Mouse (Mus musculus) myocyte (in vitro differentiated cells): ENCODE data around the gene Rab5c. TPM values are rescaled to one million over a fixed set of nuclear protein-coding genes. Genes with fewer than 3 reads are reported as not detected.

ENCODE experiments used
- H3K27me3 ChIP-seq: one replicate; pipeline ENCODE4 v1.6.1; 2011; ENCODE audit not compliant: control insufficient read depth, insufficient read depth, insufficient read length
- H3K36me3 ChIP-seq: one replicate; pipeline ENCODE4 v1.6.1; 2011; ENCODE audit not compliant: control insufficient read depth, insufficient read depth
- H3K4me2 ChIP-seq: one replicate; pipeline ENCODE4 v1.6.1; 2011; ENCODE audit warnings: low read depth, control low read depth
- H3K4me3 ChIP-seq: one replicate; pipeline ENCODE4 v1.5.1; 2011; ENCODE audit warnings: mild to moderate bottlenecking, control low read depth, moderate library complexity
- H3K79me2 ChIP-seq: one replicate; pipeline ENCODE4 v1.6.1; 2011; ENCODE audit not compliant: control insufficient read depth, insufficient read depth
- H3ac ChIP-seq: one replicate; pipeline ENCODE4 v1.6.1; 2011; ENCODE audit not compliant: control insufficient read depth, insufficient read length
- CEBPB ChIP-seq: IDR thresholded peaks from 2 replicates; pipeline ENCODE4 v1.6.1; 2011; ENCODE audit warnings: mild to moderate bottlenecking, moderate library complexity; ENCODE audit not compliant: poor library complexity, insufficient read depth, severe bottlenecking
- E2F4 ChIP-seq: IDR thresholded peaks from one replicate; pipeline ENCODE4 v1.6.1; 2011; ENCODE audit warnings: mild to moderate bottlenecking, control low read depth, moderate library complexity; ENCODE audit not compliant: insufficient read depth
- MAX ChIP-seq: IDR thresholded peaks from one replicate; pipeline ENCODE4 v1.6.1; 2011; ENCODE audit warnings: low read depth, mild to moderate bottlenecking, control low read depth
- MYOD1 ChIP-seq, 3 experiments: IDR thresholded peaks; one replicate each; pipeline ENCODE4 v1.6.1; 2011; ENCODE audit warnings: control low read depth in 2 of 3, low read depth in 2 of 3, mild to moderate bottlenecking in 2 of 3, moderate library complexity in 1 of 3; ENCODE audit not compliant: insufficient read length in 2 of 3, control insufficient read depth in 1 of 3
- MYOG ChIP-seq, 3 experiments: IDR thresholded peaks; one replicate each; pipeline ENCODE4 v1.6.1; 2011; ENCODE audit warnings: control low read depth in 2 of 3, low read depth in 2 of 3, mild to moderate bottlenecking in 2 of 3; ENCODE audit not compliant: insufficient read length in 2 of 3, control insufficient read depth in 1 of 3, insufficient read depth in 1 of 3
- POLR2A ChIP-seq: IDR thresholded peaks from one replicate; pipeline ENCODE4 v1.6.1; 2011; ENCODE audit warnings: low read depth, mild to moderate bottlenecking, control low read depth, moderate library complexity; ENCODE audit not compliant: insufficient read length
- POLR2AphosphoS2 ChIP-seq: IDR thresholded peaks from one replicate; pipeline ENCODE4 v1.6.1; 2011; ENCODE audit warnings: low read depth, control low read depth; ENCODE audit not compliant: insufficient read length
- REST ChIP-seq: IDR thresholded peaks from one replicate; pipeline ENCODE4 v1.6.1; 2011; ENCODE audit warnings: mild to moderate bottlenecking, control low read depth, moderate library complexity; ENCODE audit not compliant: insufficient read depth, insufficient read length
- SRF ChIP-seq: IDR thresholded peaks from one replicate; pipeline ENCODE4 v1.6.1; 2011; ENCODE audit warnings: low read depth; ENCODE audit not compliant: control insufficient read depth, insufficient read length
- TCF12 ChIP-seq: IDR thresholded peaks from one replicate; pipeline ENCODE4 v1.6.1; 2011; ENCODE audit warnings: mild to moderate bottlenecking, control low read depth; ENCODE audit not compliant: poor library complexity, insufficient read depth, severe bottlenecking
- TCF3 ChIP-seq: IDR thresholded peaks from one replicate; pipeline ENCODE4 v1.6.1; 2011; ENCODE audit warnings: low read depth, control low read depth; ENCODE audit not compliant: insufficient read length
- USF1 ChIP-seq: IDR thresholded peaks from one replicate; pipeline ENCODE4 v1.6.1; 2011; ENCODE audit warnings: low read depth, mild to moderate bottlenecking, control low read depth, moderate library complexity
- polyA plus RNA-seq: library from polyadenylated mRNA; unstranded; fragments of >200 nt; fragmentation: generic; extraction: Trizol; gene quantifications from one replicate; pipeline ENCODE4 v1.2.1, GENCODE M21; 2012; ENCODE audit warnings: missing spikeins

Gene Rab5c
- polyA plus RNA-seq, 1 experiment: 128 TPM

GRCm38 (mm10) chr11:100781763-100782475 lies 43.9 kb upstream of the Rab5c start:
- TF ChIP-seq SRF (no peak), POLR2AphosphoS2 (no peak), REST (no peak), MYOG (IDR thresholded peaks at IDR 0.05; ENCODE audit: control insufficient read depth in 1 of 3, insufficient read depth in 1 of 3, insufficient read length in 2 of 3, low read depth in 2 of 3) (no peak)
- Histone ChIP-seq H3K27me3 (no peaks in the 10 kb centered on the region), H3K36me3 (no peaks in the 10 kb centered on the region), H3K79me2 (no peaks in the 10 kb centered on the region), H3K4me3 (no peak overlapping the region), H3ac (no peak overlapping the region), H3K4me2 (no peak overlapping the region)

DNA sequence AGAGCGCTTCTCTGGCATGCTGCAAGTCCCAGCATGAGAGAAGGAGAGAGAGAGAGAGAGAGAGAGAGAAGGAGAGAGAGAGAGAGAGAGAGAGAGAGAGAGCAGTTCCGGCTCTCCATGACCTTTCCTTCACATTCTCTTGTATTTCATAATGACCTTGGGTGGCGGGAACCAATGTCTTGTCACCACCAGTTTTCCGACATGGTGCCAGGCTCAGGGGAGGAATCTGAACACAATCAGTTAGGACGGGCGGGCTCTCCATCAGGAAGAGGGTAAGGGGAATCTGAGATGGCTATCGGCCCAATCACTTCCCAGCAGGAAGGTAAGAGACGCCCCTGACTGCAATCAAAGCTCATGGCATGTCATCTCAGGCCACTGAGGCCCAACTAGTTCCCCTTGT lies 42.2 kb upstream of the Rab5c start:
- Histone ChIP-seq H3K79me2 (no peaks in the 10 kb centered on the region), H3K27me3 (no peaks in the 10 kb centered on the region), H3ac (no peak overlapping the region), H3K36me3 (no peaks in the 10 kb centered on the region), H3K4me2 (no peak overlapping the region), H3K4me3 (no peak overlapping the region)
- TF ChIP-seq REST: no peak
- TF ChIP-seq POLR2A: no peak
- no peak for TF ChIP-seq CEBPB
- no peak for TF ChIP-seq MYOG (IDR thresholded peaks at IDR 0.05; ENCODE audit: control insufficient read depth in 1 of 3, insufficient read depth in 1 of 3, insufficient read length in 2 of 3, low read depth in 2 of 3)
- no peak for TF ChIP-seq SRF
- TF ChIP-seq E2F4: no peak
- no peak for TF ChIP-seq MYOD1 (IDR thresholded peaks at IDR 0.05; ENCODE audit: control insufficient read depth in 1 of 3, insufficient read length in 2 of 3, low read depth in 2 of 3)
- TF ChIP-seq POLR2AphosphoS2: no peak
- TF ChIP-seq MAX: no peak
- TF ChIP-seq TCF3: no peak
- no peak for TF ChIP-seq TCF12
- no peak for TF ChIP-seq USF1

GRCm38 (mm10) chr11:100778069-100778468 lies 40.1 kb upstream of the Rab5c start:
- no peaks in the 10 kb centered on the region for H3K79me2 ChIP-seq
- H3K4me2 ChIP-seq: no peak overlapping the region
- H3ac ChIP-seq: no peak overlapping the region
- no peak for TF ChIP-seq SRF
- no peak for TF ChIP-seq REST
- TF ChIP-seq MAX: no peak
- TF ChIP-seq USF1: no peak
- no peak for TF ChIP-seq POLR2A
- no peak for TF ChIP-seq MYOD1 (IDR thresholded peaks at IDR 0.05; ENCODE audit: control insufficient read depth in 1 of 3, insufficient read length in 2 of 3, low read depth in 2 of 3)
- no peak for TF ChIP-seq TCF3
- TF ChIP-seq TCF12: no peak
- no peaks in the 10 kb centered on the region for H3K27me3 ChIP-seq
- no peak overlapping the region for H3K4me3 ChIP-seq
- no peaks in the 10 kb centered on the region for H3K36me3 ChIP-seq

- TF ChIP-seq TCF3 (no peak), MYOG (IDR thresholded peaks at IDR 0.05; ENCODE audit: control insufficient read depth in 1 of 3, insufficient read depth in 1 of 3, insufficient read length in 2 of 3, low read depth in 2 of 3) (no peak)
- no peak overlapping the region for H3ac ChIP-seq
These were observed 37.9 kb upstream of the Rab5c start for GRCm38 (mm10) chr11:100775921-100776320.

GRCm38 (mm10) chr11:100774261-100774660 lies 36.2 kb upstream of the Rab5c start:
- H3K4me2 ChIP-seq: no peak overlapping the region

More at GRCm38 (mm10) chr11:100775921-100776320, 37.9 kb upstream of the Rab5c start:
- no peaks in the 10 kb centered on the region for H3K27me3 ChIP-seq
- no peak overlapping the region for H3K4me2 ChIP-seq
- no peaks in the 10 kb centered on the region for H3K36me3 ChIP-seq
- no peak overlapping the region for H3K4me3 ChIP-seq
- H3K79me2 ChIP-seq: no peaks in the 10 kb centered on the region

More at GRCm38 (mm10) chr11:100774261-100774660, 36.2 kb upstream of the Rab5c start:
- Histone ChIP-seq H3ac (no peak overlapping the region), H3K27me3 (no peaks in the 10 kb centered on the region), H3K36me3 (no peaks in the 10 kb centered on the region), H3K79me2 (no peaks in the 10 kb centered on the region), H3K4me3 (no peak overlapping the region)
- TF ChIP-seq SRF (no peak), POLR2A (no peak), USF1 (no peak), MAX (no peak), E2F4 (no peak), POLR2AphosphoS2 (no peak), TCF12 (no peak), MYOD1 (IDR thresholded peaks at IDR 0.05; ENCODE audit: control insufficient read depth in 1 of 3, insufficient read length in 2 of 3, low read depth in 2 of 3) (no peak), TCF3 (no peak), MYOG (IDR thresholded peaks at IDR 0.05; ENCODE audit: control insufficient read depth in 1 of 3, insufficient read depth in 1 of 3, insufficient read length in 2 of 3, low read depth in 2 of 3) (no peak), CEBPB (no peak), REST (no peak)
